Mouse (Mus musculus): ENCODE results near the gene Dmxl2. TPM values are rescaled to one million over a fixed set of nuclear protein-coding genes. Genes with fewer than 3 reads are reported as not detected.

The Dmxl2 gene
- polyA plus RNA-seq (2012; rRNA removed) = 0.43 and 0.84 TPM in 2 replicates

GRCm38 (mm10) chr9:54501453-54502110 is at the start of gene Dmxl2:
Dmxl2 (minus strand) TSS chr9:54501626.

GRCm38 (mm10) chr9:54538684-54539083 is 37.3 kb upstream of the Dmxl2 start, which contains the start of gene Sh2d7:
Sh2d7 (plus strand) TSS chr9:54538984.

Other genes with a start within 250 kb of the Dmxl2 start
- gene Cyp19a1, start 233.5 kb downstream of the Dmxl2 start, polyA plus RNA-seq (2012; rRNA removed) = not detected in 2 replicates
- not detected in 2 replicates for gene Gldn, start 215.1 kb downstream of the Dmxl2 start, polyA plus RNA-seq (2012; rRNA removed)
- 4.0 and 5.6 TPM in 2 replicates for gene Sh2d7, start 37.4 kb upstream of the Dmxl2 start, polyA plus RNA-seq (2012; rRNA removed)
- gene Cib2, start 58.6 kb upstream of the Dmxl2 start, polyA plus RNA-seq (2012; rRNA removed) = 3.3 and 4.3 TPM in 2 replicates
- 44.0 and 47.6 TPM in 2 replicates for gene Idh3a, start 84.7 kb upstream of the Dmxl2 start, polyA plus RNA-seq (2012; rRNA removed)
- 0.85 and 1.3 TPM in 2 replicates for gene Acsbg1, start 160.2 kb upstream of the Dmxl2 start, polyA plus RNA-seq (2012; rRNA removed)
- gene Dnaja4, start 197.2 kb upstream of the Dmxl2 start, polyA plus RNA-seq (2012; rRNA removed) = 4.5 and 5.5 TPM in 2 replicates
- 17.2 and 18.9 TPM in 2 replicates for gene Wdr61, start 232.9 kb upstream of the Dmxl2 start, polyA plus RNA-seq (2012; rRNA removed)